Mouse (Mus musculus): ENCODE data around the gene Ada. TPM values are rescaled to one million over a fixed set of nuclear protein-coding genes. Genes with fewer than 3 reads are reported as not detected.

Ada gene
- polyA plus RNA-seq, 1 experiment from 2014 or later, result 9.5 TPM

DNA sequence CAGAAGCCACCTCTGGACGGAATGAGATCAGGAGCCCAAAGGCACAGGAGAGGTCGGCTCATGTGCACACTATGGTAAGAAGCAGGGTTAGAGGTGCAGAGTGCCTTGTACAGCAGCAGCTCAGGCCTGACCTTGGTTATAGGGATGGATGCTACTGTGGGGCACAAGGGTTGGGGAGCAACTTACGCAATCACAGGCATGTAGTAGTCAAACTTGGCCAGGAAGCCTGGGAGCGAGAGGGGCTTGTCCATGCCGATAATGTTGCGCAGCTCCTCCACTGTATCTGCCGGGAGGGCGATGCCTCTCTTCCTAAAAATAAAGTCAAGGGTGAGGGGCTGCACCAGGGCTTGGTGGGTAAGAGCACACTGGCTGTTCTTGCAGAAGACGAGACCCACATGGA is 14.9 kb downstream of the Ada start:
- H3K4me1 ChIP-seq (ENCODE audit: insufficient read depth), result no peaks in the 10 kb centered on the region
- no peak for TF ChIP-seq CTCF (IDR thresholded peaks at IDR 0.05; ENCODE audit: low read depth)
- no peaks in the 10 kb centered on the region for H3K9me3 ChIP-seq (ENCODE audit: low read depth, low read length)
- H3K27me3 ChIP-seq (ENCODE audit: insufficient read depth, low read length), result no peaks in the 10 kb centered on the region
- H3K36me3 ChIP-seq (ENCODE audit: insufficient read depth), result peaks cover 13% of the 10 kb centered on the region
- 85% methylated on average over 9 of the region's 9 CpGs for WGBS
- no peak overlapping the region for H3K27ac ChIP-seq (ENCODE audit: low read depth)
- H3K4me3 ChIP-seq (ENCODE audit: low read depth, low read length), result no peak overlapping the region
- DNase-seq (no peak), ATAC-seq (ENCODE audit: insufficient read depth) (no peak)
- H3K9ac ChIP-seq, result no peak overlapping the region
- H3K4me2 ChIP-seq, result no peak overlapping the region

DNA sequence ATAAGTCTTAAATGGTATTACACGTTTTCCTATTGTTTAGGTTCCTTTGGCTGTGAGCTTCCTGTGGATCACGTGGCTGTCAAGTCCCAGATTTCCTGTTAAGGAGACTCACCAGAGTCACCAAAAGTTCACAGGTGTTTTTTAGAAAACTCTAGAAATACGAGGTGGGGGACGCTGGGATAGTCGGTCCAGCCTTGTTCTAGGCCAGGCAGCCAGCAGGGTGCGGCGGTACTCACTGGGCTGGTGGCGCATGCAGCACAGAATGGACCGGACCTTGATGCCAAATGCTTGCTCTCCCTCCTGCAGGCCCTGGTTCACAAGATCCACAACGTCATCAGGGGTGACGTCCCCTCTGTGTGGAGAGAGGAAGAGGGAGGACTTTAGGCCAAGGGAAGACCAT is 18.0 kb downstream of the Ada start:
- Histone ChIP-seq H3K4me2 (no peak overlapping the region), H3K36me3 (ENCODE audit: insufficient read depth) (peaks cover 26% of the 10 kb centered on the region), H3K27me3 (ENCODE audit: insufficient read depth, low read length) (no peaks in the 10 kb centered on the region), H3K9me3 (ENCODE audit: low read depth, low read length) (no peaks in the 10 kb centered on the region), H3K9ac (no peak overlapping the region), H3K27ac (ENCODE audit: low read depth) (no peak overlapping the region), H3K4me1 (ENCODE audit: insufficient read depth) (no peaks in the 10 kb centered on the region), H3K4me3 (ENCODE audit: low read depth, low read length) (no peak overlapping the region)
- ATAC-seq (ENCODE audit: insufficient read depth), result no peak
- DNase-seq, result no peak
- TF ChIP-seq CTCF (IDR thresholded peaks at IDR 0.05; ENCODE audit: low read depth), result no peak
- WGBS, result 82% methylated on average over 11 of the region's 11 CpGs

DNA sequence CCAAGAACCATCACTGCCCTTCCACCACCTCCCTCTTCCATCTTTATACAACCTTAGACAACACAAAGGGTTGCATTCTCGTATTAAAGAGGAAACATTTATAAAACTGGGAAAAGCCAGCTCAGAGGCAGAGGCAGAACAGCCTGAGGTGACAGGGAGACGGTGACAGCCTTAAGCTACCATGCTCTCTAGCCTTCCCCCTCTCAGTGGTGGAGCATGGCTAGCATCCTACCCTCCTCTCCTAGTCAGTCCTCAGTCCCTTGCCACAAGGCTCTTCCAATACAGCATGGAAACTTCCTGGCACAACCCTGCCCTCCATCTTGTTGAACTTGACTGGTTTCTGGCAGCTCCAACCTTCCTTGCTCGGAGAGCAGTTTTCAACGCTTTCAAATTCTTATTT is 21.7 kb downstream of the Ada start:
- Histone ChIP-seq H3K4me3 (ENCODE audit: low read depth, low read length) (no peak overlapping the region), H3K4me1 (ENCODE audit: insufficient read depth) (no peaks in the 10 kb centered on the region), H3K4me2 (no peak overlapping the region), H3K9ac (no peak overlapping the region), H3K27ac (ENCODE audit: low read depth) (no peak overlapping the region), H3K27me3 (ENCODE audit: insufficient read depth, low read length) (no peaks in the 10 kb centered on the region), H3K9me3 (ENCODE audit: low read depth, low read length) (no peaks in the 10 kb centered on the region), H3K36me3 (ENCODE audit: insufficient read depth) (peaks cover 46% of the 10 kb centered on the region)
- DNase-seq, result no peak
- WGBS, result 70% methylated on average over 4 of the region's 4 CpGs
- TF ChIP-seq CTCF (IDR thresholded peaks at IDR 0.05; ENCODE audit: low read depth), result no peak
- no peak for ATAC-seq (ENCODE audit: insufficient read depth)

DNA sequence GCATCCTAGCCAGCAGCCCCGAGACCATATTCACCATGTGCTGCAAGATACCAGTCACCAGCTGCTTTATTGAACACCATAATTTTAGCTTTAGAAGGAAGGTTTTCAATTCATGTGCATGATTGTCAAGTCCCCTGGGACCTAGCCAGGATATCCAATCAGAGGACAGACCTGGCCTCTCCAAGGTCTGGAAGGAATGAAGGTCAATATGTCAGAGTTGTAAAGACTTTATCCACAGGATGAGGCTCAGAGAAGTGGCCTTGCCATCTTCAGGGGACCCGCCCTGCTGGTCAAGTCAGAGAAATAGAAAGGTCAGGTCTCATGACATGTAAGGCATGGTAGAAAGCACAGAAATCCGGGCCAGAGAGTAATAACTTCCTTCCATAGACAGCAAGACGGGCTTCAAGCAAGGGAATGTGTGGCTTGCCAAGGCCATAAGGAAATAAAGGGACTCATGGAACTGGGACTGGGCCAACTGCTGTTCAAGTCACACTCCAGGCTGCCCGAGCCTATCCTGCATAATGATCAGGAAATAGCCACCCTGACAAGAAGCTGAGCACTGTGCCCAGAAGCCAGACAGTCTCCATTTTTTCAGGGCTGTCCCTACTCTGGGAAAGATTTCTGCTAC is 23.2 kb downstream of the Ada start:
- no peaks in the 10 kb centered on the region for H3K9me3 ChIP-seq (ENCODE audit: low read depth, low read length)
- ATAC-seq (ENCODE audit: insufficient read depth), result peak; percentile 36
- no peak overlapping the region for H3K9ac ChIP-seq
- H3K4me3 ChIP-seq (ENCODE audit: low read depth, low read length), result no peak overlapping the region
- peaks cover 51% of the 10 kb centered on the region for H3K36me3 ChIP-seq (ENCODE audit: insufficient read depth)
- 57% methylated on average over 5 of the region's 5 CpGs for WGBS
- no peaks in the 10 kb centered on the region for H3K27me3 ChIP-seq (ENCODE audit: insufficient read depth, low read length)
- no peaks in the 10 kb centered on the region for H3K4me1 ChIP-seq (ENCODE audit: insufficient read depth)
- no peak overlapping the region for H3K4me2 ChIP-seq
- H3K27ac ChIP-seq (ENCODE audit: low read depth), result no peak overlapping the region
- TF ChIP-seq CTCF (IDR thresholded peaks at IDR 0.05; ENCODE audit: low read depth), result 0 out of 2 replicates have a peak, but pooled peaks have one; percentile 6
- peak; percentile 57 for DNase-seq

DNA sequence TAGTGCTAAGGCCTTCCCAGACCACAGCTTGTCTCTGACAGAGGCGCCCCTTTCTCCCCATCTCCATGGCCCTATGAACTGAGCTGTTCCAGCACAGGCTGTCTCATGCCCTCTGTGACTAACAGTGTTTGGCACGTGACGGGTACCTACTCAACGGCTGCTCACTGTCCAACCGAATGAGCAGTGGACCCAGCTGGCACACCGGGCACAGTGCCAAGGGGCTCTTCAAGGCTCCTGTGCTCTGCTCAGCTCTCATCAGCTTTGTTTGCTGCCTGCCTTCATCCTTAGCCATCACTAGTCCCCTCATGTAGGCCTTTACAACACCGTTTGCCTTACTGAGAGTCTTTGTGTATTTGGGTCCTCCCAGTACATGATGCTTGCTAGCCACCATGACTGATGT is 27.5 kb downstream of the Ada start:
- Histone ChIP-seq H3K36me3 (ENCODE audit: insufficient read depth) (peaks cover 35% of the 10 kb centered on the region), H3K4me1 (ENCODE audit: insufficient read depth) (no peaks in the 10 kb centered on the region), H3K27me3 (ENCODE audit: insufficient read depth, low read length) (no peaks in the 10 kb centered on the region), H3K9ac (no peak overlapping the region), H3K9me3 (ENCODE audit: low read depth, low read length) (no peaks in the 10 kb centered on the region), H3K4me2 (no peak overlapping the region), H3K4me3 (ENCODE audit: low read depth, low read length) (no peak overlapping the region), H3K27ac (ENCODE audit: low read depth) (no peak overlapping the region)
- DNase-seq (peak; percentile 45), ATAC-seq (ENCODE audit: insufficient read depth) (no peak)
- no peak for TF ChIP-seq CTCF (IDR thresholded peaks at IDR 0.05; ENCODE audit: low read depth)
- WGBS, result 69% methylated on average over 7 of the region's 7 CpGs

DNA sequence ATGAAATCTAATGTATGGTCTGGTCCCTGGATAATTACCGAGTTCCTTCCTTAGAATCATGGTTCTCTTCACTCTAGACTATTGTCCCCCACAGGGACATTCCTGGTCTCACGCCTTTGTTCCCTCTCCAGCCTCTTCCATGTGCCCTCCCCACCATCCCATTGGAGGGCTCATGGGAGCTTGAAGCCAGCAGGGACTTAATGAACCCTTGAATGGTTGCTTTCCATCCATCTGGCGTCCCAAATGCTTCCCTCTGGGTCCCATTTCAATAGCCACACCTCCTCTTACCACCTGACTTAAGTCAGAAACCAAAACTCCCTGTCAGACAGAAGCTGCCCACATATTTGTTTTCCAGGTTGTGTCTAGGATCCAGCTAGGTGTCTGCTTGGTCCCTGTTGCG is 30.4 kb downstream of the Ada start:
- H3K27me3 ChIP-seq (ENCODE audit: insufficient read depth, low read length), result no peaks in the 10 kb centered on the region
- TF ChIP-seq CTCF (IDR thresholded peaks at IDR 0.05; ENCODE audit: low read depth), result no peak
- ATAC-seq (ENCODE audit: insufficient read depth) (0 out of 2 replicates have a peak, but pooled peaks have one; percentile 6), DNase-seq (no peak)
- no peak overlapping the region for H3K4me3 ChIP-seq (ENCODE audit: low read depth, low read length)
- no peak overlapping the region for H3K27ac ChIP-seq (ENCODE audit: low read depth)
- WGBS, result 47% methylated on average over 4 of the region's 4 CpGs
- no peaks in the 10 kb centered on the region for H3K4me1 ChIP-seq (ENCODE audit: insufficient read depth)
- no peak overlapping the region for H3K9ac ChIP-seq
- H3K9me3 ChIP-seq (ENCODE audit: low read depth, low read length), result no peaks in the 10 kb centered on the region
- H3K4me2 ChIP-seq, result no peak overlapping the region
- peaks cover 20% of the 10 kb centered on the region for H3K36me3 ChIP-seq (ENCODE audit: insufficient read depth)

DNA sequence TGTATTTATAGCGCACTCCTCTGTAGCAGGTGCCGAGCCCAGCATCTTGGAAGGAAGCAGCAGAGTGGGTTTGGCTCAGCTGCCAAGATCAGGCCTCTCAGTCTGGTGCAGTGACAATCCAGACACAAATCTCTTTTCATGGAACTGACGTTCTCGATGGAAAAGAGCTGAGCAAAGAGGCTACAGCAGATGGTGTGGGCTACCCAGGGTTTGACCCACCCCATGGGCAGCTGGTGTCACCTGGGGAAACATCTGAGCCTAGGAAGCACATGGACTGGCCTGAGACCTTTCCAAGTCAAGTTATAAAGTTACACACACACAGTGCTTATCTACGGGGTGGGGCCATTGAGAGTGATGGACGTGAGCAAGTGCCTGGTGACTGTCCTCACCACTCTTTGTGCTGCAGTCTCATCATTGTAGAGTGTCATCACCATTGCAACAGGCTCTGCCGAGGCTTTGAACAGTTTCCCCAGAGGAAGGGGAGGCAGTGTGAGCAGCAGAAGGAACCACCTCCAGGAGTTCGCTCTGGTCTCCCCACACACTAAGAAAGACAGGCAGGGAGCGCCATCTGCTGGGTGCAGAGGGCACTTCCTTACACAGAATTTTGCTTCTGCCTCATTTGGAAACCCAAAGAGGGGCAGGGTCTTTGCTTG is 31.0 kb downstream of the Ada start:
- Histone ChIP-seq H3K27me3 (ENCODE audit: insufficient read depth, low read length) (no peaks in the 10 kb centered on the region), H3K36me3 (ENCODE audit: insufficient read depth) (peaks cover 15% of the 10 kb centered on the region), H3K4me2 (no peak overlapping the region), H3K27ac (ENCODE audit: low read depth) (no peak overlapping the region), H3K9ac (no peak overlapping the region), H3K9me3 (ENCODE audit: low read depth, low read length) (no peaks in the 10 kb centered on the region), H3K4me3 (ENCODE audit: low read depth, low read length) (no peak overlapping the region), H3K4me1 (ENCODE audit: insufficient read depth) (no peaks in the 10 kb centered on the region)
- DNase-seq (peak; percentile 93), ATAC-seq (ENCODE audit: insufficient read depth) (peak; percentile 86)
- TF ChIP-seq CTCF (IDR thresholded peaks at IDR 0.05; ENCODE audit: low read depth), result peak; percentile 97
- WGBS, result 37% methylated on average over 9 of the region's 9 CpGs

Data from lung, embryonic 14.5 days (tissue).